12 mouse cellular contexts compared by ENCODE assay signal in genomic region chr2:131067481-131067880, GRCm38 (mm10). TPM values are rescaled to one million over a fixed set of nuclear protein-coding genes. Genes with fewer than 3 reads are reported as not detected.
DNase-seq lines count a peak whose midpoint lies in the region; ATAC-seq lines count a peak whose summit lies in the region.
"Had no signal": no experiment of that assay in that cellular context is flagged by ENCODE, and none has a peak within 500 bp of the region (broad histone marks: within the 10 kb centered on the region; RNA-seq: fewer than 3 reads in every experiment).

No protein-coding gene starts in this region.

- 56% methylated on average over 6 of the region's 6 CpGs for WGBS in kidney, embryonic 16.5 days
- WGBS in macrophage (ENCODE audit: missing documents) = 57% methylated on average over 6 of the region's 6 CpGs

- peaks cover 15% of the 10 kb centered on the region for H3K27me3 ChIP-seq in kidney, embryonic 16.5 days (ENCODE audit: insufficient read depth, low read length)

- H3K79me2 ChIP-seq in macrophage (ENCODE audit: inconsistent target) = no peaks in the 10 kb centered on the region

- no peak overlapping the region for H3K4me2 ChIP-seq in kidney, embryonic 16.5 days (replicated peaks; ENCODE audit: low read depth, low read length)
- H3K4me2 ChIP-seq: neural tube, embryonic 12.5 days had no signal

- H3K9me3 ChIP-seq in kidney, embryonic 16.5 days (ENCODE audit: low read length) = no peaks in the 10 kb centered on the region
- H3K9me3 ChIP-seq: neural tube, embryonic 12.5 days had no signal

- H3K27ac ChIP-seq in kidney, embryonic 16.5 days (ENCODE audit: low read length) = no peak overlapping the region
- H3K27ac ChIP-seq in macrophage = peak overlapping the region; percentile 7; the same call in 1 of the 2 replicates
- H3K27ac ChIP-seq: neural tube, embryonic 12.5 days had no signal

- DNase-seq in adrenal gland, postnatal 14 days = peak; percentile 57
- no peak for DNase-seq in adrenal gland, adult 18-20 months (ENCODE audit: low spot score in 2 of 2)
- peak; percentile 19 to 49 for DNase-seq in kidney, postnatal 36 days
- DNase-seq in urinary bladder, postnatal 25 days (ENCODE audit: low spot score) = peak; percentile 58
- no peak for DNase-seq in urinary bladder, postnatal 10 days (ENCODE audit: low spot score)
- DNase-seq in spleen, postnatal 14 days (ENCODE audit: low spot score in 2 of 2) = no peak
- DNase-seq: liver, postnatal 0 days had no signal

- H3K4me1 ChIP-seq in kidney, embryonic 16.5 days (ENCODE audit: insufficient read depth, low read length) = 0 out of 2 replicates have a peak, but pooled peaks cover 7% of the 10 kb centered on the region

- H3K36me3 ChIP-seq in kidney, embryonic 16.5 days (ENCODE audit: insufficient read depth, low read length) = no peaks in the 10 kb centered on the region
- peaks cover 29% of the 10 kb centered on the region for H3K36me3 ChIP-seq in macrophage (ENCODE audit: inconsistent target)
- H3K36me3 ChIP-seq: neural tube, embryonic 12.5 days had no signal

- no peak overlapping the region for H3K4me3 ChIP-seq in kidney, embryonic 16.5 days (ENCODE audit: low read length)
- H3K4me3 ChIP-seq in macrophage (ENCODE audit: inconsistent target) = no peak overlapping the region
- H3K4me3 ChIP-seq: erythroblast, embryonic 14.5 days; neural tube, embryonic 12.5 days had no signal

- no peak overlapping the region for H3K9ac ChIP-seq in kidney, embryonic 16.5 days (replicated peaks; ENCODE audit: low read length)
- H3K9ac ChIP-seq: liver, postnatal 0 days; neural tube, embryonic 12.5 days had no signal

- no peak for ATAC-seq in kidney, embryonic 16.5 days (ENCODE audit: low FRiP score, low TSS enrichment)
- ATAC-seq: liver, postnatal 0 days; midbrain, embryonic 16.5 days had no signal

RNA-seq across cellular contexts. Expression of gene Adam33, which starts 3.9 kb away (rescaled TPM):
- total RNA-seq in adrenal gland, postnatal 14 days (2021) = 4.4 and 4.5 TPM in 2 replicates
- total RNA-seq in adrenal gland, adult 18-20 months (2021) = 1 to 10 TPM; 2.2 to 4.8 TPM
- polyA plus RNA-seq in kidney, embryonic 16.5 days (2015; fragmentation: Nextera tagmentation; extraction: Ambion mirVana) = 4.8 and 6.0 TPM in 2 replicates
- 100 to 1,000 TPM in 24 of 26 experiments, 10 to 100 TPM in 2; 65.5 to 328 (median 214) TPM for total RNA-seq in macrophage (2018; cell fraction: chromatin; rRNA removed)
- total RNA-seq in macrophage (2018; cell fraction: cytosol; rRNA removed) = 10 to 100 TPM in 4 of 26 experiments, 1 to 10 TPM in 22; 2.0 to 13.6 (median 4.9) TPM
- 100 to 1,000 TPM in 16 of 26 experiments, 10 to 100 TPM in 10; 30.0 to 258 (median 124) TPM for total RNA-seq in macrophage (2018; cell fraction: nucleus; rRNA removed)
- polyA plus RNA-seq in macrophage (2018) = 5.1 to 26.4 TPM (median 5.5 TPM) in 3 replicates

RNA-seq across cellular contexts. Expression of gene Siglec1, which starts 19.1 kb away (rescaled TPM):
- total RNA-seq in adrenal gland, postnatal 14 days (2021) = 2.3 and 8.2 TPM in 2 replicates
- total RNA-seq in adrenal gland, adult 18-20 months (2021) = 1 to 10 TPM; 5.3 to 5.8 TPM
- polyA plus RNA-seq in kidney, embryonic 16.5 days (2015; fragmentation: Nextera tagmentation; extraction: Ambion mirVana) = 0.29 and 0.46 TPM in 2 replicates
- total RNA-seq in macrophage (2018; cell fraction: chromatin; rRNA removed) = 100 to 1,000 TPM in 19 of 26 experiments, 10 to 100 TPM in 7; 15.9 to 534 (median 152) TPM
- 100 to 1,000 TPM in 12 of 26 experiments, 10 to 100 TPM in 14; 43.7 to 224 (median 98.7) TPM for total RNA-seq in macrophage (2018; cell fraction: cytosol; rRNA removed)
- 100 to 1,000 TPM in 23 of 26 experiments, 10 to 100 TPM in 3; 41.8 to 676 (median 240) TPM for total RNA-seq in macrophage (2018; cell fraction: nucleus; rRNA removed)
- 63.7 to 152 TPM (median 102 TPM) in 3 replicates for polyA plus RNA-seq in macrophage (2018)

RNA-seq across cellular contexts. Expression of gene Gfra4, which starts 24.6 kb away (rescaled TPM):
- total RNA-seq in adrenal gland, postnatal 14 days (2021) = 9.2 and 12.9 TPM in 2 replicates
- total RNA-seq in adrenal gland, adult 18-20 months (2021) = 1 to 10 TPM; 4.8 to 6.0 TPM
- polyA plus RNA-seq in kidney, embryonic 16.5 days (2015; fragmentation: Nextera tagmentation; extraction: Ambion mirVana) = 17.3 and 17.8 TPM in 2 replicates
- total RNA-seq in macrophage (2018; cell fraction: chromatin; rRNA removed) = 1 to 10 TPM in 6 of 26 experiments, under 1 TPM in 6, not detected in 14; 0.49 to 4.6 (median 1.0) TPM
- 1 to 10 TPM in 13 of 26 experiments, under 1 TPM in 13; 0.12 to 3.4 (median 1.1) TPM for total RNA-seq in macrophage (2018; cell fraction: cytosol; rRNA removed)
- 1 to 10 TPM in 7 of 26 experiments, under 1 TPM in 11, not detected in 8; 0.34 to 9.5 (median 0.81) TPM for total RNA-seq in macrophage (2018; cell fraction: nucleus; rRNA removed)
- polyA plus RNA-seq in macrophage (2018) = 1.2 to 7.8 TPM (median 2.4 TPM) in 3 replicates
- polyA plus RNA-seq: erythroblast, embryonic 14.5 days had no signal

RNA-seq across cellular contexts. Expression of gene Hspa12b, which starts 59.6 kb away (rescaled TPM):
- 23.3 and 26.1 TPM in 2 replicates for total RNA-seq in adrenal gland, postnatal 14 days (2021)
- total RNA-seq in adrenal gland, adult 18-20 months (2021) = 10 to 100 TPM in 1 of 2 experiments, 1 to 10 TPM in 1; 8.4 to 11.1 TPM
- polyA plus RNA-seq in kidney, embryonic 16.5 days (2015; fragmentation: Nextera tagmentation; extraction: Ambion mirVana) = 22.2 and 23.7 TPM in 2 replicates
- total RNA-seq in macrophage (2018; cell fraction: chromatin; rRNA removed) = 1 to 10 TPM in 2 of 26 experiments, under 1 TPM in 12, not detected in 12; 0.20 to 1.5 (median 0.37) TPM
- total RNA-seq in macrophage (2018; cell fraction: cytosol; rRNA removed) = under 1 TPM in 16 of 26 experiments, not detected in 10; 0.03 to 0.15 (median 0.06) TPM
- under 1 TPM in 7 of 26 experiments, not detected in 19; 0.11 to 0.78 (median 0.26) TPM for total RNA-seq in macrophage (2018; cell fraction: nucleus; rRNA removed)
- 0.06 to 0.17 TPM in 2 of 3 replicates, not detected in the other for polyA plus RNA-seq in macrophage (2018)

Comparison
In these comparisons a context has a peak if more than half of its experiments do, and no peak if none do; other contexts are left out.
1. DNase-seq: peak in adrenal gland, postnatal 14 days (single experiment), kidney, postnatal 36 days (2 of 2) and urinary bladder, postnatal 25 days (single experiment); none in adrenal gland, adult 18-20 months (0 of 2), urinary bladder, postnatal 10 days (single experiment) and spleen, postnatal 14 days (0 of 2).